Mouse (Mus musculus) hindbrain, embryonic 14.5 days (tissue): ENCODE data around the gene Cbs. TPM values are rescaled to one million over a fixed set of nuclear protein-coding genes. Genes with fewer than 3 reads are reported as not detected.

Source experiments
- ATAC-seq: fragments of 200-750 bp; cut with Nextera tagmentation; 2 replicates; pipeline ENCODE4 v1.8.0; 2017; ENCODE audit warnings: moderate number of reproducible peaks, mild to moderate bottlenecking, moderate TSS enrichment, moderate library complexity; ENCODE audit not compliant: low FRiP score
- DNase-seq: peaks from one replicate; pipeline ENCODE4 v3.0.0-alpha.2; 2015; ENCODE audit warnings: low spot score
- H3K27ac ChIP-seq: fragments of 300-500 bp; sonication (generic); 2 replicates; pipeline ENCODE4 v1.5.1; 2014; ENCODE audit warnings: mild to moderate bottlenecking, moderate library complexity
- H3K27me3 ChIP-seq: fragments of 300-500 bp; sonication (generic); 2 replicates; pipeline ENCODE4 v1.6.1; 2014; ENCODE audit warnings: mild to moderate bottlenecking, low read length, mixed read lengths; ENCODE audit not compliant: control insufficient read depth, insufficient read depth
- H3K36me3 ChIP-seq: fragments of 300-500 bp; sonication (generic); replicated peaks from 2 replicates; pipeline ENCODE4 v1.6.1; 2014; ENCODE audit not compliant: control insufficient read depth, insufficient read depth
- H3K4me1 ChIP-seq: fragments of 300-500 bp; sonication (generic); replicated peaks from 2 replicates; pipeline ENCODE4 v1.6.1; 2014; ENCODE audit warnings: antibody characterized with exemption, low read length, mixed read lengths; ENCODE audit not compliant: control insufficient read depth, insufficient read depth
- H3K4me2 ChIP-seq: fragments of 300-500 bp; sonication (generic); replicated peaks from 2 replicates; pipeline ENCODE4 v1.6.1; 2014; ENCODE audit warnings: mild to moderate bottlenecking, moderate library complexity
- H3K4me3 ChIP-seq: fragments of 300-500 bp; sonication (generic); replicated peaks from 2 replicates; pipeline ENCODE4 v1.5.1; 2014; ENCODE audit warnings: mild to moderate bottlenecking, low read length
- H3K9ac ChIP-seq: fragments of 300-500 bp; sonication (generic); 2 replicates; pipeline ENCODE4 v1.6.1; 2014
- H3K9me3 ChIP-seq: fragments of 300-500 bp; sonication (generic); 2 replicates; pipeline ENCODE4 v1.6.1; 2016; ENCODE audit warnings: low read length; ENCODE audit not compliant: control insufficient read depth
- WGBS: fragments of 180-500 bp; shearing (Covaris S2); extraction: QIAGEN DNeasy Blood & Tissue Kit; methylation state at CpG from one replicate; pipeline ENCODE4 v1.1.7; 2014; 5-methylcytosine and 5-hydroxymethylcytosine counted together
- polyA plus RNA-seq: library from polyadenylated mRNA; unstranded; fragments of >200 nt; fragmentation: Nextera tagmentation; extraction: Ambion mirVana; gene quantifications from 2 replicates; pipeline ENCODE4 v1.2.1, GENCODE M21; 2014

Gene Cbs
- polyA plus RNA-seq, 1 experiment from 2014 or later = 6.7 TPM

GRCm38 (mm10) chr17:31580344-31580743 is 56.7 kb downstream of the Cbs start:
- peak overlapping the region; percentile 59 for H3K27ac ChIP-seq
- peaks cover 9% of the 10 kb centered on the region for H3K4me1 ChIP-seq
- WGBS = 47% methylated on average over 3 of the region's 3 CpGs
- H3K27me3 ChIP-seq = no peaks in the 10 kb centered on the region
- no peaks in the 10 kb centered on the region for H3K9me3 ChIP-seq
- H3K9ac ChIP-seq = no peak overlapping the region
- no peak overlapping the region for H3K4me3 ChIP-seq
- no peak overlapping the region for H3K4me2 ChIP-seq
- H3K36me3 ChIP-seq = peaks cover 22% of the 10 kb centered on the region
- DNase-seq (peak; percentile 66), ATAC-seq (0 out of 2 replicates have a peak, but pooled peaks have one; percentile 37)

GRCm38 (mm10) chr17:31576394-31577175 is 60.5 kb downstream of the Cbs start:
- H3K9ac ChIP-seq = no peak overlapping the region
- peaks cover 9% of the 10 kb centered on the region for H3K4me1 ChIP-seq
- H3K9me3 ChIP-seq = no peaks in the 10 kb centered on the region
- 90% methylated on average over 10 of the region's 10 CpGs for WGBS
- DNase-seq (no peak), ATAC-seq (no peak)
- H3K27ac ChIP-seq = no peak overlapping the region
- H3K4me2 ChIP-seq = no peak overlapping the region
- no peak overlapping the region for H3K4me3 ChIP-seq
- H3K36me3 ChIP-seq = peaks cover 11% of the 10 kb centered on the region; the same call in 1 of the 2 replicates
- H3K27me3 ChIP-seq = no peaks in the 10 kb centered on the region

- Histone ChIP-seq H3K4me3 (no peak overlapping the region), H3K4me2 (no peak overlapping the region), H3K27ac (no peak overlapping the region), H3K27me3 (no peaks in the 10 kb centered on the region), H3K4me1 (no peaks in the 10 kb centered on the region), H3K36me3 (peaks cover 11% of the 10 kb centered on the region; the same call in 1 of the 2 replicates), H3K9me3 (no peaks in the 10 kb centered on the region), H3K9ac (no peak overlapping the region)
- DNase-seq (no peak), ATAC-seq (no peak)
- whole genome bisulfite sequencing = 86% methylated on average over 7 of the region's 7 CpGs
Measured at GRCm38 (mm10) chr17:31574662-31575061, 62.4 kb downstream of the Cbs start.

GRCm38 (mm10) chr17:31571689-31572088 is 65.3 kb downstream of the Cbs start:
- no peak for ATAC-seq
- Histone ChIP-seq H3K36me3 (peaks cover 11% of the 10 kb centered on the region; the same call in 1 of the 2 replicates), H3K27me3 (no peaks in the 10 kb centered on the region), H3K27ac (no peak overlapping the region), H3K9ac (no peak overlapping the region), H3K4me3 (no peak overlapping the region), H3K9me3 (no peaks in the 10 kb centered on the region), H3K4me1 (peaks cover 22% of the 10 kb centered on the region), H3K4me2 (no peak overlapping the region)
- DNase-seq = no peak
- 77% methylated on average over 5 of the region's 5 CpGs for WGBS

GRCm38 (mm10) chr17:31570321-31570925 is 66.6 kb downstream of the Cbs start:
- Histone ChIP-seq H3K9ac (no peak overlapping the region), H3K27ac (no peak overlapping the region), H3K4me3 (no peak overlapping the region), H3K27me3 (no peaks in the 10 kb centered on the region), H3K4me1 (peaks cover 30% of the 10 kb centered on the region), H3K4me2 (no peak overlapping the region), H3K36me3 (peaks cover 3% of the 10 kb centered on the region; the same call in 1 of the 2 replicates), H3K9me3 (no peaks in the 10 kb centered on the region)
- peak; percentile 70; the same call in 1 of the 2 replicates for ATAC-seq
- 93% methylated on average over 9 of the region's 9 CpGs for WGBS
- peak; percentile 36 for DNase-seq

GRCm38 (mm10) chr17:31569756-31570155 is 67.3 kb downstream of the Cbs start:
- Histone ChIP-seq H3K4me2 (no peak overlapping the region), H3K9me3 (no peaks in the 10 kb centered on the region), H3K9ac (no peak overlapping the region), H3K4me3 (no peak overlapping the region), H3K27ac (no peak overlapping the region), H3K4me1 (peaks cover 30% of the 10 kb centered on the region), H3K27me3 (no peaks in the 10 kb centered on the region), H3K36me3 (no peaks in the 10 kb centered on the region)
- WGBS = 95% methylated on average over 1 of the region's 1 CpGs
- no peak for DNase-seq
- ATAC-seq = no peak

- H3K9me3 ChIP-seq = no peaks in the 10 kb centered on the region
- H3K27me3 ChIP-seq = no peaks in the 10 kb centered on the region
- peak overlapping the region; percentile 91 for H3K9ac ChIP-seq
- no peak for ATAC-seq
- no peaks in the 10 kb centered on the region for H3K36me3 ChIP-seq
- 65% methylated on average over 6 of the region's 6 CpGs for WGBS
- no peak for DNase-seq
- H3K4me1 ChIP-seq = peaks cover 37% of the 10 kb centered on the region
- H3K4me3 ChIP-seq = peak overlapping the region; percentile 85
- peak overlapping the region; percentile 99 for H3K27ac ChIP-seq
- H3K4me2 ChIP-seq = peak overlapping the region; percentile 65
Measured at GRCm38 (mm10) chr17:31566276-31566675, 70.8 kb downstream of the Cbs start.

GRCm38 (mm10) chr17:31565141-31566056 is 71.6 kb downstream of the Cbs start:
- peak; percentile 55 for ATAC-seq
- peaks cover 37% of the 10 kb centered on the region for H3K4me1 ChIP-seq
- WGBS = under 1% methylated on average over 77 of the region's 88 CpGs
- peak overlapping the region; percentile 65 for H3K4me2 ChIP-seq
- peak overlapping the region; percentile 91 for H3K9ac ChIP-seq
- H3K36me3 ChIP-seq = no peaks in the 10 kb centered on the region
- DNase-seq = peak; percentile 76
- H3K9me3 ChIP-seq = no peaks in the 10 kb centered on the region
- peak overlapping the region; percentile 99 for H3K27ac ChIP-seq
- no peaks in the 10 kb centered on the region for H3K27me3 ChIP-seq
- H3K4me3 ChIP-seq = peak overlapping the region; percentile 85

- H3K27me3 ChIP-seq = no peaks in the 10 kb centered on the region
- DNase-seq (no peak), ATAC-seq (no peak)
- peak overlapping the region; percentile 65 for H3K4me2 ChIP-seq
- WGBS = 2% methylated on average over 17 of the region's 44 CpGs
- H3K27ac ChIP-seq = peak overlapping the region; percentile 99
- H3K9ac ChIP-seq = peak overlapping the region; percentile 91
- H3K4me3 ChIP-seq = peak overlapping the region; percentile 85
- peaks cover 37% of the 10 kb centered on the region for H3K4me1 ChIP-seq
- H3K36me3 ChIP-seq = no peaks in the 10 kb centered on the region
- no peaks in the 10 kb centered on the region for H3K9me3 ChIP-seq
Measured at GRCm38 (mm10) chr17:31564858-31565140, 72.2 kb downstream of the Cbs start.
